Mouse (Mus musculus) testis, postnatal 10 days (tissue): Measurements from ENCODE around the gene Galnt18.

ENCODE experiments used
- DNase-seq: peaks from one replicate; pipeline ENCODE4 v3.0.0; 2021; ENCODE audit warnings: low spot score

Gene Galnt18

DNA sequence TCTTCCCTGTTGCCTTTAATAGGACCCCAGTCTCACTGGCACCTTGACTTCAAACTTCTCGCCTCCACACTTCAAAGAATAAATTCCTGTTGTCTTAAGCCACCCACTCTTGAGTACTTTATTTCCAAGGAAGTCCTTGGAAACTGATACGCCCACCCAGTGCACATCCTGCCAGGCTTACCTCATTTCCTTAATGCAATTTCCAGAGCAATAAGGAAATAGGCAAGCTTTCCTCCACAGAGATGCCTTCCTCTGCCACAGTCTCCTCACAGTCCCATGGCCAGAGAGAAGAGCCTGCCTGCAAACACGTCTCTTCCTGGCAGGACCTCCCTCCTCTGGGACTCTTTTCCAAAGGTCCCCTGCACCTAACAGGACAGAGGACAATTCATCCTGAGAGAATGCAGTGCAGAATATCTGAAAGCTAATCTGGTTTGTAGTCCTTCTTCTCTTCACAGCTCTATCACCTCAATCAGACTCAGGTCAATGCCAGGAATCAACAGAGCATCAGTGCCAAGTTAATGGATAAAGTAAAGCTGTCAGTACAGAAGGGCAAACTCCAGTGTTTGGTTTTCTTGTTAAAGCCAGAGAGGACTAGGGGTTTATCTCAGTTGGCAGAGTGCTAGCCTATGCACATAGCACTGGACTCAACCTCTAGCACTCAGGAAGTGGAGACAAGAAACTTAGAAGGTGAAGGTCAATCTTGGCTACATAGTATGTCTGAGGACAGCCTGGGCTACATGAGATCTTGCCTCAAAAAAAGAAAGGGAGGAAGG is 65.8 kb downstream of the Galnt18 start:
- DNase-seq: no peak

GRCm38 (mm10) chr7:111712797-111713196 is 67.0 kb downstream of the Galnt18 start:
- no peak for DNase-seq

GRCm38 (mm10) chr7:111711045-111711808 is 68.5 kb downstream of the Galnt18 start:
- DNase-seq: no peak

DNA sequence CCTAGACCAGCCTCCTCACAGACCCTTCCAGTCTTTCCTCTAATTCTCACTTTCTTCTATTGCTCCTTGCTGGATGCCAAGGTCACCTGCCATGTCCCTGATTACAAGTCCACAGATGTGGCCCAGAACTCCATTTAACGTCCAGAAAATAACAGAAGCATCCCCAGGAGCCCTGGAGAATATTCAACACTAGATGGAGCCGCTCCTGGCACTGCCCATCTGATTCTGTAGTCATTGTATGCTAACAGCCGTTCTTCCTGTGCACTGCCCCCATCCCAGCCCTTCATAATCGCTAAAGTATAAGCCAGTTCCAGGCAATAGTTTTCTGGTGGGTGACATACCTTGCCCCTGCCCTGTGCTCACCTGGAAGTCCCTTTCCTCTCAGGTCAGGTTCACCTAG is 69.5 kb downstream of the Galnt18 start:
- no peak for DNase-seq

- DNase-seq: no peak
Measured at GRCm38 (mm10) chr7:111708563-111708962, 71.2 kb downstream of the Galnt18 start.

GRCm38 (mm10) chr7:111702961-111703360 is 76.8 kb downstream of the Galnt18 start:
- no peak for DNase-seq

DNA sequence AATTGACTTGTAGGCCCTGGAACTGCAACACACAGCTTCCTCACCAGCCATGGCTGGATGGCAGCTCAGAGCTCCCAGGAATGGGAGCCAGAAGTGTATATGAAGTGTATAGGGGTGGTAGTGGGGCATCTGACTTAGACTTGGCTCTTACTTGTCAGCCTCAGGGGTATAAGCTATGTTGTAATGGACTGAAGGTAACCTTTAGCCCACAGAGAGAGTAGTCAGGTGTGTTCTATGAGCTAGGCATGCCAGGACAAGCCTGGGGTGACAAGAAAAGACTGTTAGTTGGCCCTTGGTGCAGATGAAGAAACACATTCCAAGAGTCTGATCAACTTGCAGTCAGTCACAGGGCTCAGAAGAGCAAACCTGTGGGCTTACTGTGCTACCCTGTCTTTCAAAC is 78.0 kb downstream of the Galnt18 start:
- DNase-seq: no peak

GRCm38 (mm10) chr7:111699446-111699845 is 80.3 kb downstream of the Galnt18 start:
- DNase-seq: peak; percentile 48

GRCm38 (mm10) chr7:111696226-111696625 is 83.6 kb downstream of the Galnt18 start:
- DNase-seq: no peak

GRCm38 (mm10) chr7:111694312-111694711 is 85.5 kb downstream of the Galnt18 start:
- peak; percentile 46 for DNase-seq

- no peak for DNase-seq
Measured at GRCm38 (mm10) chr7:111692641-111693261, 87.0 kb downstream of the Galnt18 start.

DNA sequence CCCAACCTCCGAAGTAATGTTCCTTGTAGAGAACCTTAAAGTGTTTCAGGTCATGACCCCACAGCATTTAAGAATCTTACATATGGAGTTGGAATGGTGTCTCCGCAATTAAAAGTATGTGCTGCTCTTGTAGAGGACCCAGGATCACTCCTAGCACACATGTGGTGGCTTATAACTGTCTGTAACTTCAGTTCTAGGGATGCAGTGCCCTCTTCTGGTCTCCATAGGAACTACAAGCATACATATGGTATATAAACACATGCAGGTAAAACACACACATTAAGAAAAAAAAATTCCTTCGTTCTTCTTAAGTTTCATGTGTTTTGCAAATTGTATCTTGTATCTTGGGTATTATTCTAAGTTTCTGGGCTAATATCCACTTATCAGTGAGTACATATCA is 99.7 kb downstream of the Galnt18 start:
- no peak for DNase-seq

- DNase-seq: no peak
Measured at GRCm38 (mm10) chr7:111676483-111676882, 103.3 kb downstream of the Galnt18 start.

- no peak for DNase-seq
Measured at GRCm38 (mm10) chr7:111672467-111672866, 107.3 kb downstream of the Galnt18 start.

DNA sequence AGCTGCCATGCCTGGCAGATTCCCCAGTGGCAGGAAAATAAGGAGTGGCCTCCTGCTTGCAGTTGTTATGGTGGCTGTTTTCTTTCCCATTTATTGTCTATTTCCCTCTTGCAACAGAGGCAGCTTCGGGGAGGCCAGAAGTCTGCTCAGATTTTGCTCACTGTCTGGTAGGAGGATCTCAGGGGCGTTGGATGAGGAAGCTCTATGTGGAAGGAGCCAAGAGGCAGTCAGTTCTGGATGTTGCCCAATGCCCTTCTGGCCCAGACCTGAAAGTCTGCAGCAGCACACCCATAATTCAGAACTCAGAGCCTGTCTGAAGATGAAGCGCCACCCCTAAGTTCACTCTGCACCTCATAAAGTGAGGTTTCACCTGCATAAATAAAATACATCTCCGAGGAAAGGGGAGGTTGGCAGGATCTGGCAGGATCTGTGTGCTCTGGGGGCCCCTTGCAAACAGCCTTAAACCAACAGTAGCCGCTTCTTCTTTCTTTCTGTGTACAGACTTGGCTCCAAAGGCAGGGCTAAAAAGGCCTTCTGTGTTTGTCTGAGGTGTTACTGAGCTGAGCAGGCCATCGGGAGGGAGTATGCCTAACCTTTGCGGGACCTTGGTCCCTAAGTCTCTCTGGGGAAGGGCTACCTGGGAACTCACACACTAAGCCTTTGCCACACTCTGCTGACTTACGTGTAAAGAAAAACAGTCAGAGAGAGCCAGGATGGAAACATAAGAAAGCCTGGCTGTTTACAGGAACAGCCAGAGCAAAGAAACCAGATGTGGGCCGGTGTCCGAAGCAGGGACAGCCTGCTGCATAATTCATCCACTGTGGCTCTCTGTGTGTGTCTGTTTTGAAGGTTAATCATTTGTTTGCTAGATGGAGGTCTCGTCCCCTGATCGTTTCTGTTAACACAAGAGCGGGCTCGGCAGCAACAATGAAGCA is 116.4 kb downstream of the Galnt18 start:
- DNase-seq: no peak

DNA sequence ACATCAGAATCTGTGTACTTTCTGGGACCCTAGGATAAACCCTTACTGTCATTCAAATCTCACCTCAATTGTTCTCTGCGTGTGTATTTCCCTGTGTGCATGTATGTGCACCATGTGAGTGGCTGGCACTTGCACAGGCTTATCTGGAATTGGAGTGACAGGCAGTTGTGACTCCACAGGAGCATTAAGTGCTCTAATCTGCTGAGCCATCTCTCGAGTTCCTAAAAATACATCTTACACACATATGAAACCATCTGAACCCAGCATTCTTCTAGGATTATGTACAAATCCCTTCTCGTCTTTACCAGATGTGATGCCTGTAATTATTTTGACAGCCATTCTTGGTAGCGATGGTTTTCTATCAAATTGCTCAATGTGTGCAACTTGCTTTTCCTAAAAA is 121.2 kb downstream of the Galnt18 start:
- DNase-seq: no peak

GRCm38 (mm10) chr7:111655002-111655401 is 124.8 kb downstream of the Galnt18 start:
- DNase-seq: no peak

GRCm38 (mm10) chr7:111654526-111654925 is 125.3 kb downstream of the Galnt18 start:
- no peak for DNase-seq

GRCm38 (mm10) chr7:111644362-111644761 is 135.4 kb downstream of the Galnt18 start:
- DNase-seq: no peak

DNA sequence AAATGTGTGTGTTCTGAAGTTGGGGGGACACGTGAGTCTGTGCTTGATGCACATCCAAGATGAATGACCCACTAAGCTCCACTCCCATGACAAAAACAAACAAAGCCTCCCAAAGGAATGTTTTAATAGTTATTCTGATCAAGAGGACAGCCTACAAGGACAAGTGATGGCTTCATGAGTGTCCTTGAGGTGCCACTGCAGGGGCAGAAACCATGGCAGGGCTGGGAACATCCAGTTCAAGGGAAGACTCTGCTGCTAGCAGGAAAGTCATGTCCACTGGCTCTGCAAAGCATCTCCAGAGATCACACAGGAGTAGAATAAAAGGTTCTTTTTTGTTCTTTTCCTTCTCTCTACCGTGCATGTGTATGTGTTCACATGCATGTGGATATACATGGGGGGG is 140.9 kb downstream of the Galnt18 start:
- no peak for DNase-seq

- no peak for DNase-seq
Measured at GRCm38 (mm10) chr7:111638465-111638864, 141.3 kb downstream of the Galnt18 start.
